Mouse (Mus musculus) thymus, postnatal 25 days (tissue): ENCODE results near the gene Arap1.

Source experiments
- DNase-seq: peaks from one replicate; pipeline ENCODE4 v3.0.0; 2022

Gene Arap1

GRCm38 (mm10) chr7:101327786-101328185 lies 20.1 kb upstream of the Arap1 start:
- DNase-seq, result no peak

GRCm38 (mm10) chr7:101328621-101329158 lies 19.2 kb upstream of the Arap1 start:
- DNase-seq, result no peak

- DNase-seq, result no peak
These were observed 18.3 kb upstream of the Arap1 start for GRCm38 (mm10) chr7:101329606-101330005.

GRCm38 (mm10) chr7:101330074-101330840 lies 17.6 kb upstream of the Arap1 start:
- DNase-seq, result no peak

GRCm38 (mm10) chr7:101330841-101331173 lies 17.1 kb upstream of the Arap1 start:
- DNase-seq, result no peak

- no peak for DNase-seq
These were observed 15.6 kb upstream of the Arap1 start for GRCm38 (mm10) chr7:101332045-101332831.

GRCm38 (mm10) chr7:101335228-101335627 lies 12.6 kb upstream of the Arap1 start:
- DNase-seq, result no peak

GRCm38 (mm10) chr7:101336686-101337085 lies 11.2 kb upstream of the Arap1 start:
- no peak for DNase-seq

GRCm38 (mm10) chr7:101337401-101337800 lies 10.5 kb upstream of the Arap1 start:
- DNase-seq, result no peak

GRCm38 (mm10) chr7:101341405-101341804 lies 6.5 kb upstream of the Arap1 start:
- peak; percentile 56 for DNase-seq

GRCm38 (mm10) chr7:101343135-101343534 lies 4.7 kb upstream of the Arap1 start:
- no peak for DNase-seq

GRCm38 (mm10) chr7:101344892-101345291 lies 3.0 kb upstream of the Arap1 start:
- DNase-seq, result no peak

GRCm38 (mm10) chr7:101346991-101347390 lies 876 bp upstream of the Arap1 start:
- DNase-seq, result no peak

GRCm38 (mm10) chr7:101348312-101348711 lies 445 bp downstream of the Arap1 start:
- no peak for DNase-seq

- DNase-seq, result no peak
These were observed 2.0 kb downstream of the Arap1 start for GRCm38 (mm10) chr7:101349861-101350260.

- DNase-seq, result no peak
These were observed 4.5 kb downstream of the Arap1 start for GRCm38 (mm10) chr7:101352404-101352803.

GRCm38 (mm10) chr7:101354423-101354822 lies 6.6 kb downstream of the Arap1 start:
- DNase-seq, result no peak

GRCm38 (mm10) chr7:101355551-101356100 lies 7.8 kb downstream of the Arap1 start:
- no peak for DNase-seq

- DNase-seq, result no peak
These were observed 9.0 kb downstream of the Arap1 start for GRCm38 (mm10) chr7:101356868-101357267.

GRCm38 (mm10) chr7:101360406-101360805 lies 12.5 kb downstream of the Arap1 start:
- no peak for DNase-seq

GRCm38 (mm10) chr7:101361021-101361420 lies 13.2 kb downstream of the Arap1 start:
- no peak for DNase-seq

GRCm38 (mm10) chr7:101361767-101362166 lies 13.9 kb downstream of the Arap1 start:
- no peak for DNase-seq

GRCm38 (mm10) chr7:101362791-101363191 lies 14.9 kb downstream of the Arap1 start:
- peak; percentile 40 for DNase-seq

- DNase-seq, result no peak
These were observed 16.0 kb downstream of the Arap1 start for GRCm38 (mm10) chr7:101363914-101364313.
